Mouse (Mus musculus): ENCODE results near the gene Kcnd3.

The Kcnd3 gene

DNA sequence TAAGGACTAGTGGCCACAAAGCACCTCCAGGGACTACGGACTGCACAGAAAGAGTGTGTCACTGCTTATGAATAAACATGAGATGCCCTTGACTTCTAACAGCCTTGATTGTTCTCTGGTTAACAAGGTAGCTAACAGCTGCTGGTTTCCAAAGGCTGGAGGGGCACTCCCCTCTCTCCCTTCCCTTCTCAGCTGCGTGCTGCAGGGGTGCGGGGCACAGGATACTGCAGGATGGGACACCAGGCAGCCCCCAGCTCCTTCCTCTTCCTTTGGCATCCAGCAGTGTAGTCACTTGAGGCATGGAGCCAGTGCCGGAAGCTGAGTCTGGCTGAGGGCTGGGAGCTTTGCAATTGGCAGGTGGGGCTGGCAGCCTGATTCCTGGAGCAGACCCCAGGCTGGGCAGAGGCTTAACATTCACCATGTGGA is 133.6 kb downstream of the Kcnd3 start:
- no peak for DNase-seq (ENCODE audit: low spot score)

DNA sequence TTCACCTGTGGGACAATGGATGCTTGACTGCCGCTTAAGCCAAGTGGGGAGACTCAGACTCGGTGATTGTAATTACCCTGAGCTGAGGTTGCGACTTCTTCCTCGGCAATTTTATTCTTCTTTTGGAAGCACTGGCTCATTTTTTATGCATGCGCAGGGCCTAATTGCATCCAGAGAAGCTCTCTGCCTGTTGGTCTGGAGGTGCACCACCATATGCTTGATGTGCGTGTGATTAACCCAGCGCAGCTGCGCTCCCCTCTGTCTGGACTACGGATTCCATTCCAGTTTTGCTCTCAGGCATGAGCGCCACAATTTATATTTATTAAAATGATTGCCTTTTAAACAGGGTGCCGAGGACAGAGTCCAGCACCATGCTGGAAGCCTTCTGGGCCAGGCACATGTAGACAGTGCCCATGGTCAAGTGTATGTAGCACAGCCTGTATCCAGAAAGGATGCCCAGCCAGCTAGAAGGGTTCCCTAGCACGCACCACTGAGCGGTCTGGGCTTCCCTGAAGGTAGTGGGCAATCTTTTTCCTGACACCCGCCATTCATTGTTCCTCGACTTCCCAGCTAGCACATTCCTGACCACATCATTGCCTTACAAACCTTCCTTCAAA is 138.0 kb downstream of the Kcnd3 start:
- no peak for DNase-seq (ENCODE audit: low spot score)

DNA sequence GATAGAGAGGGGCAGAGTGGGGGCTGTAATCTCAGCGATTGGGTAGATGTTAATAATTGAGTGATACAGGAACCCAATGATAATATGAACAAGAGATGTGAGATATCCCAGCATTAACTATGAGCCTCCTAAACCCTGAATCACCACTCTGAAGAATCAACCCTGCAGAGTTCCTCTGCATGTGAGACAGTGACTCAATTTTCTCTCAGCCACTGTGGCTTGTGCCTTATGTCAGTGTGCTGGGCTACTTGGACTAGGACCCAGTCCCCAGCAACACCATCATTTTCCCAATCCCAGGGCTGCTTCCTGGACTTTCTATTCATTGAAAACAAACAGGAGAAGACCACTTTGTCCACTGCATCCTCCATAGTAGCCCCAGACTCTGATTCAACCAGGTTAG is 139.6 kb downstream of the Kcnd3 start:
- DNase-seq (ENCODE audit: low spot score), result no peak

DNA sequence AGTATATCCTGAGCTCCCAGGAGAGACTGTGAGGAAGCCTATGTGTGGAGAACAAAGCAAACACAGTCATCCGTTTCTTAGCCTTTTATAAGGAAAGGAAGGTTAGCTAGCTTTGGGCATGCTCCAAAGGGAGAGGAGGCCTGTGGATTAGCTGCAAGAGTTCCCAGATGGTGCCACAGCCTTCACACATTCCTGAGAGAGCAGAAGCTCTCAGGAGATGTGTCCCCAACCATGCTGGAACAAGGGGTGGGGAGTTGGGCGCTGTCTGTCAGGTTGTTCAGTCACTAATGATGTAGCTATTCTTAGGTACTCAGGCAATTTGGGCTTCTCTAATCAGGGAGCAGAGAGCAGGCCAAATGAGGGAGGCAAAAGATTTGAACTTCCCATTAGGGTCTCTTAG is 140.1 kb downstream of the Kcnd3 start:
- DNase-seq (ENCODE audit: low spot score), result no peak

DNA sequence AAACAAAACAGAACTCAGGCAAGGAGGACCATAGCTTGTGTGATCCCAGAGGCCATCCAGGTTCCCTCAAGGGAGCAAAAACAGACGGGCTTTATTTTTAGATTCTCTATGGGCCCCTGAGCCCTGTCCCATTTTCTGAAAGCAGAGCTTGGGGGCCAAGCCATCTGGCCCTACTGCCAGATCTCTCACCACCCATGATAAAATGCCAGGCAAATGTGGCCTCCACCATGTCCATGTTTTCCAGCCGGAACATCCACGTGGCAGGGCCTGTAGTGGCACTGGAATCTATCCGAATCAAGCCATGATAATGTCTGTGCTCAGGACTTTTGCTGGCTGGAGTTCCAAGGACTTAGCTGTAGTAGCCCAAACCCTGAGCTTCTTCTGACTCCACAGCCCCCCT is 148.4 kb downstream of the Kcnd3 start:
- no peak for DNase-seq (ENCODE audit: low spot score)

DNA sequence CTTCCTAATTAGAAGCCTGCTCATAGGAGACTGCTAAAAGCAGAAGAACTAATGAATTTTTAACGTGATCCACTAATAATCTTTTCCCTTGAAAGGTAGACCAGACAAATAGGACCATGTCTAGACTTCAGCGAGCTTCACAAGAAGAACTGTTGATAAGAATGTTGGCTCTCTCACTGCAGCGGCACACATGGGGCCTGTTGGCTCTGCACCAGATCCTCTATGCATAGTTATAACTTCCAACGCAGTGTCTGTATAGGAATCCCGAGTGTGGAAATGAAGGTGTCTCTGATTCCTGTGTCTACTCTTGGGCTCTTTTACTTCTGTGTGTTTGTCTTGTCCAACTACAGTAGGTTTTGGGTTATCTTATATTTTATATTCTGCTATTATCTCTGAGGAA is 150.8 kb downstream of the Kcnd3 start:
- no peak for DNase-seq (ENCODE audit: low spot score)

DNA sequence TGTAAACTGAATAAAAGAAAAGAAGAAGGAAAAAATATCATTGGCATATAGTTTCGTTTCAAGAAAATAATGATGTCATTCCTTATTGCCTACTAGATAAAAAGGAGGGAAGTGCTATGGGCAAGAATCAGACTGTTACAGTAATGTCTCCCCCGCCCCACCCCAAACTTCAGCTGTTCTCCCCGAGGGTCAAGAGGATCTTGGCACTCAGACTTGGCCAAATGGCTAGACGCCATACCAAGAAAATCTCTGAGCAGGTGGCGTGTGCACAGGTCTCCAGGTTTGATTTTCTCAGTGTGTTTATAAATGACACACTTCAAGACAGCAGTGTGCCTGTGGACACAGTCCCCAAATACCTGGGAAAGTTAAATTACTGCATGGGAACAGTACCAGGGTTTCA is 153.6 kb downstream of the Kcnd3 start:
- no peak for DNase-seq (ENCODE audit: low spot score)

DNA sequence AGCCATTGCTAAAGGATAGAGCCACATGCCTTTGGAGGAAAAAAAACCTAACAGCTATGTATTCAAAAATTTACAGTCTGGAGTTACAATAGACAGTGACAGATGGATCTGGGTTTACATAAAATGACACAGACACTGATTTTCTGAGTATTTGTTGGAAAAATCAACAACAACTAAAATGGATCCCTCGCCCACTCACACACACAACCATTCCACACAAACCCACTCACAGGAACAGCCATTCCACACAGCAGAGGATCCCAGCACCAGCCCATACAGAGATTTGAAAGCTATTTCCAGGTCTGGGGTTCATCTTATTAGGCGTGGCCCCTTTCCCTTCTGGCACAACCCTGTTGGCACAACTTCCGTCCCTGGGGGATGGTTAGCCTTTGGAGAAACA is 156.7 kb downstream of the Kcnd3 start:
- DNase-seq (ENCODE audit: low spot score), result no peak

DNA sequence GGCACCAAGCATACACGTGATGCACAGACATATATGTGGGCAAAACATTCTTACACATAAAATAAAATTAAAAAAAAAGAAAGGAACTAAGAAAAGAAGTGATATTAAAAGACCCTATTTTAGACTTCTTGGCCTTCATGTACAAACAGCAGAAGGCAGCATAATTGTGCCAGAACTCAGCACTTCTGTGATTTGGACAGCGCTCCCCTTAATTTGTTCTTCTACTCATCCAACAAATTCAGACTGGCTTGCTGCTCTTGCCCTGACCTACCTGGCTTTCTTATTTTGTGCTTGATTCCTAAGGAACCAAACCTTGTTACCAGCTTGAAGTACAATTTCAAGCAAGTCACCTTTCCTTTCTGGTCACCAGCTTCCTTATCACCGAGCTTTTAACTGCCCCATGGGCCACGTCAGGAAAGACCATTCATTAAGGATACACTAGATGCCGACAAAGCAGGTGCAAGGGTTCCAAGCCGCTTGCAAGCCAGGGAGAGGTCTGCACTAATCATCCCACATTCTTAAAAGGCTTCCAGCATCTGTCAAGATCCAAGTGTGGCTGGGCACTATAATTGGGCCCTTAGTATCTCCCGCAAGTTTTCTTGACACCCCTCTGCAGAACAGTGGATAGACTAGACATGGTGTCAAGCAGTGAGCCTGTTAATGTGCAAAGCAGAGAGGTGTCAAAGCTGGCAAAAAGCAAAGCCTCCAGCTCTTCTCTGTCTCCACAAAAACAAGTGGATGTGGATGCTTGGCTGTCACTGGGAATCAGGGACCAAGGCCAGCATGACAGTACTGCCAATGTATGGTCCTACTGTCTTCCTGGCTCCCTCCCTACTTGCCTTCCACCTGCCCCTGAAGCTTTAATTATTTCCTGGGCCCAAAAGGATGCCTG is 159.6 kb downstream of the Kcnd3 start:
- no peak for DNase-seq (ENCODE audit: low spot score)

DNA sequence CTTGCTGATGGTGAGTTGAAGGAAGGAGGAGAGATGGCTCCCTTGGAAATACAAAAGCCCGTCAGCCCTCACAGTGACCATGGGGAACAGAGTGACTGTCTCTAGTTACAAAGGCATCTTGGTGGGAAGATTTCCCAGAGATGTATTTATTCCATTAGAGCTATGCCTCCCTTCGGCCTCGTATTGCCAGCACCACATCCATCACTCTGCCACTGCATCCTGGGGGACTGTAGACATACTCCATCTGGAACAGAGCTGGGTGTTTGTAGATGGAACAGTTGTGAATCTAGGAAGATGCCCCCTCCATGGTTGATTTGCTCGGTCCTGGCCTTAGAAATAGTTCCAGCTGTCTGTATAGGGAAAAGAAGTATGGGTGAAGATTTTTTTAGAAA is 160.3 kb downstream of the Kcnd3 start:
- no peak for DNase-seq (ENCODE audit: low spot score)

DNA sequence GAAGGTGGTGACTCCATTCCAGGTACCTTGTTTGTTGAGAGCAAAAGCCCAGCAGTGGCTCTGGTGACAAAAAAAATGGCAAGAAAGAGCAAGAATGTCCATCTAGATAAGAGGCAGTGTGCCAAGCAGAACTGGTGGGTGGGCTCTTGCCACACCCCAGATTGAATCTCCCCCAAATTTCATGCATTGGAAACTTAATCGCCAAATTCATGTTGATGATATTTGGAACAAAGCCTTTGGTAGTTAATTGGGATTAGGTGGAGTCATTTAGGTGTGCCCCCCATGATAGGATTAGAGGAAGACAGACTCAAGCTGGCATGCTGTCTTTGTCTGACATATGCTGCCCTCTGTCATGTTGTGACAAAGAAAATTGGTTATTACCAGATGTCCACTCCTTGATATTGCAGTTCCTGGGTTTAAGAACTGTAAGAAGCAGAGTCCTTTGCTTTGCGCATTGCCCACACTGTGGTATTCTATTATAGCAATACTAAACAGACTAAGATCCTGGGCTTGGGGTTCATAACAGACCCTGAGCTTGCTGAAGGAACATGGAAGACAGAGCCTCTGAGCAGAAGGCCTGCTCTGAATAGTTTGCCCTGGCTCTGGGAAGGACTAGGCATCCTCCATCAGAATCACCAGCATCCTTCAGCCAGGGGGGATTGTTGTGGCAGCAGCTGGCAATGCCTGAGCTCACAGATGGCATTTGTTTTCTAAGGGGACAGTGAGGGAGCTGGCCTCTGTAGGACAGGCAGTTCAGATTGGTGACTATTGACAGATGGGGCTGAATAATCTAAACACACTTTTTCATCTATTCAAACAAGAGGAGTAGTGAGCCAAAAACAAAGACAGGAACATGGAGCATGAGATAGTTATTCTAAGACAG is 165.0 kb downstream of the Kcnd3 start:
- no peak for DNase-seq (ENCODE audit: low spot score)

DNA sequence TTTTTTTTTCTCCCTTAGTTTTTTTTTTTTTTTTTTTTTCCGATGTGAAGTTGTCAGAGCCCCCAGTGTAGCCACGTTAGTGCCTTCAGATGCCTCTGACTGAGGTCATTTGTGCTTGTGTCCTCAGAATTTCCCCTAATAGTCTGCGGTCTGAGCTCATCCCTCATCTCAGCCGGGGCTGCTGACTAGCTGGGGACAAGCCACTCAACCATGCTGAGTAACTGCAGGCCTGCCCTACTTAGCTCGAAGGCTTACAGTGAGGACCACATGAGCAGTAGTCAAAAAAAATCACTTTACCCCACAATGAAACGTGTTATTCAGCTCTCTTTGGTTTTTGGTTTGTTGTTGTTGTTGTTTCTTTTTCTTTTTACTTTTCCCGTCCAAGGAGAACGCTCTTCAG is 169.0 kb downstream of the Kcnd3 start:
- no peak for DNase-seq (ENCODE audit: low spot score)

DNA sequence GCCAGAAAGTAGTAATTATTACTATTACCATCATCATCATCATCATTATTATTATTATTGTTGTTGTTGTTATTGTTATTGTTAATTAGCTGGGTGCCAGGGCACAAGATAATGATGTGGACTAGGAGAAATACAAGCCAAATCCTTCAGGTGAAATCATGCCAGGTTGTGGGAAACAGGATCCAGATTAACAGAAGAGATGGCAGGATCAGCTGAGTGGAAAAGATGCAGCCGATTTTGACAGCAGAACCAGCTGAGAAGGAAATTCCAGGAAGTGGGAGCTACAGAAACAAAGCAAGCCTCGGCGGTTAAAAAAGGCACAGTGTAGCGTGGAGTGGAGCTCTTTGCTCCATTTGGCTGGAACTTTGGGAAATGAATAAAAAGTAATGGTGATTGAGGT is 171.0 kb downstream of the Kcnd3 start:
- no peak for DNase-seq (ENCODE audit: low spot score)

DNA sequence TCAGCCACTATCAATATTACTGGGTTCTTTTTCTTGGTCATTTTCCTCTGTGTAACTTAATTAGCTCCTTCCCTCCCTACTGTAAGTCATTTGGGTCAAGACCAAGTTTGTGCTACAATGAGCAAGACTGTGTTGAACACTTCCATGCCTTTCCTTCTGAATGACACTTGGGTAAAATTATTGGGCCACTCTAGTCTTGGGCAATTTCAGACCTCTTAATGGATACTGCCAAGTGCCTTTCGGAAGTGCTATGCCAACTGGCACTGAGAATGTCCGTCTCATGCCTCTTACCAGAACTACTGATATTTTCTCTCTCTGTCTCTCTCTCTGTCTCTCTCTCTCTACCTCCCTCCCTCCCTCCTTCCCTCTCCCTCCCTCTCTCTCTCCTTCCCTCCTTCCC is 173.8 kb downstream of the Kcnd3 start:
- DNase-seq (ENCODE audit: low spot score), result peak; percentile 65

DNA sequence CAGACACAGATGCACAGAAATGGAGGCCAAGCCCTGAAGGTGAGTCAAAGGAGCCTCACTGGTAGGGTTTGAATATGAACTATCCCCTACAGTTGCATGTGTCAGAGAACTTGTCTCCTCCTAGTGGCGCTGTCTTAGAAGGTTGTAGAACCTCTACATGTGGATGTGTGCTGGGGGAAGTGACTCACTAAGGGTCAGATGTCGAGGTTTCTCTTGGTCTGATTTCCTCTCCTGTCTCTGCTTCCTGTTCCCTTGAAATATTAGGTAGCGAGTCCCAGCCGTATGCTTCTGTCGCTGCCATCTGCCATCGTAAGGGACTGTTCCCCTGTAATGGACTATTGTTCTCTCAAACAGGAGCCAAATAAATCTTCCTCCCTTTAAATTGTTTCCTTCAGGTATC is 175.1 kb downstream of the Kcnd3 start:
- DNase-seq (ENCODE audit: low spot score), result no peak

DNA sequence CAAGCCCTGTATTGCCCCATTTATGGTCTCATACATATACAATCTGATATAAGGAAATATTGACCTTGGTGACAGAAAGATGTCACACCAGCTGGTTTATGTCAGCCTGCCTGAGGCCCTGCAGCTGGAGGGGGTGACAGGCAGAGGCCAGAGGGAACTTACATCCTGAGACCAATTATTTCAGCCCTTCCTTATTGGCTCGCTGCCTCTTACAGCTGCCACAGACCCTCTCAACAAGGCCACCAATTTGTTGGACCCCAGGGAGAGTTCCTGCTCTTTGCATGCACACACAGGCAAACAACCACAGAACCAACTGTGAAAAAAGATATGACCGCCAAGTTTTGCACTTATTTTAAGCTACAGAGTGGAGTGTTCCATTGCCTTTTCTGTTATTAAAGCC is 180.2 kb downstream of the Kcnd3 start:
- no peak for DNase-seq (ENCODE audit: low spot score)

DNA sequence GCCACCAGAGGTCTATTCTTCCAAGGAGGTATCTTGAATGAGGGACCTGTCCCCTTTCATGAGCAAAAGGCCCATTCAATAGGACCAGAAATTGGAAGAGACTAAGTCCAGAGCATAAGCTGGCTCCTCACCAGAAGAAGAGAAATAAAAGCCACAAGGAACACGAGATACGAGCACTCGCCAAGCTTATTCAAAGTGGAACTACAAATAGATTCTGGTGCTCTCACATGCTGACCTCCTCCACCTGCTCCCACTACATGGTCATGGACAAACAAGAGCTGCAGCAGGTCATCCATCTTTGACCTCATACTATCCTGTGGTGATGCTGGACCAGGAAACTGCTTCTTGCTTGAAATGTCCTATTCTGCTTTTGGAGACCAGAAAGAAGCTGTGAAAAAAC is 180.9 kb downstream of the Kcnd3 start:
- no peak for DNase-seq (ENCODE audit: low spot score)

DNA sequence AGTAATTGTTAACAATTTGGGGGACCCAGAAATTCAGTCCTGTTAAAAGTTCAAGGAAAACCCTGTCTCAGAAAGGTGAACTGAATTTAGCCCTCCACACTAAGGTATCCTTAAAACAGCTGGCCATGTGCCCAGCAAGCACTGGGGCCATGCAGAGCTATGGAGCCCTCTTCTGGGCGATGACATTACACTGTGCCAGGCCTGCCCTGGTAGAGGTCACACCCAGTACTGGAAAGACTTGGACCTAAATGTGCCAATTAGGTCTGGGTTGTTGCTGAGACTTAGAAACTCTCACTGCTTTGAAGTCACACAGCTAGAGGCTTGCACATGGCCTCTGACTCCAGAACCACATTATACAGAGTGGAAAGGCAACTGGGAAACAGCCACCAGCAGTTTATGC is 190.1 kb downstream of the Kcnd3 start:
- DNase-seq (ENCODE audit: low spot score), result peak; percentile 31

DNA sequence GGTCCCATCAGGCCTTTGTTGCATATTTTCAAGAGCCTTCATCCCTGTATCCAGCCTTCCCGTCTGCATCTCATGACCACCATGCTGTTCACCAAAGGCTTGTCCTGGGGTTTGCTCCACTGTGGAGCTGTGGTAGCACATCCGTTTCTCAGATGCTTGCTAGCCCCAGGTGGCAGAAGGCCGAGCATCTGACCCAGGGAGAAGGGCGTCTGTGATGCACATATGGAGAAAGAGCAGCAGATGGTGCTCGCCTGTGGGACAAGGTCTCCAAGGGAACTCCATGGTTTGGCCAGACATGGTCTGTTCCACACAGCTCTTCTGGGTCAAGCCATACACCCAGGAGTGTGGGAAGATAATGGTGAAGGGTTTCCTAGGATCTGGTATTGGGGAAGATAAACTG is 191.4 kb downstream of the Kcnd3 start:
- DNase-seq (ENCODE audit: low spot score), result no peak

DNA sequence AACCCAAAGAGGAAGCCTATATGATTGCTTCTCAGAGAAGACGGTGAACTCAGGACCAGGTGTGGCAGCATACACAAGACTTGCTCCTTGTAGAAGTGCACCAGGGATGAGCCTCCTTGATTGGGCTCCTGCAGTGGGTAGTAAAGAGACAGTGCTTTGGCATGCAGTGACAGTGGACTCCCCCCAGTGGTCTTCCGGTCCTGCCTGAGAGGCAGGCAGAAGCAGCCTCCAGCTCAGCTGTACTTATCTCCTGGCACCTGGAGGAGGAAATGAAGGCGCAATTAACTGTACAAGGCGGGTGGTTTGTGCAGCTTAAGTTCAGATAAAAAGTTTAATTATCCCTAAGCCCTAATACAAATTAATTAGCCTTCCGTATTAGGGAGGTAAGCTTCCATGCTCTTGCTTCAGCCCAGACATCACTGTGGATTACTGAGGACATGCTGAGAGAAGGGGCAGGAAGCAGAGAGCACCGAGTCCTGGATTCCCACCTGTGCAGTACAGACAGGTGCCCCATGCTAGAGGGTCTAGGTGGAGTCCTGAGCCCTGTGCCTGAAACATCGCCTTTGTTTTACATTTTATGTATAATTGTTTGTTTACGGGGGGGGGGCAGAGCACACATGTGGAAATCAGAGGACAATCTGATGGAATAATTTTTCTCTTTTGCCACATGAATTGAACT is 196.9 kb downstream of the Kcnd3 start:
- no peak for DNase-seq (ENCODE audit: low spot score)

DNA sequence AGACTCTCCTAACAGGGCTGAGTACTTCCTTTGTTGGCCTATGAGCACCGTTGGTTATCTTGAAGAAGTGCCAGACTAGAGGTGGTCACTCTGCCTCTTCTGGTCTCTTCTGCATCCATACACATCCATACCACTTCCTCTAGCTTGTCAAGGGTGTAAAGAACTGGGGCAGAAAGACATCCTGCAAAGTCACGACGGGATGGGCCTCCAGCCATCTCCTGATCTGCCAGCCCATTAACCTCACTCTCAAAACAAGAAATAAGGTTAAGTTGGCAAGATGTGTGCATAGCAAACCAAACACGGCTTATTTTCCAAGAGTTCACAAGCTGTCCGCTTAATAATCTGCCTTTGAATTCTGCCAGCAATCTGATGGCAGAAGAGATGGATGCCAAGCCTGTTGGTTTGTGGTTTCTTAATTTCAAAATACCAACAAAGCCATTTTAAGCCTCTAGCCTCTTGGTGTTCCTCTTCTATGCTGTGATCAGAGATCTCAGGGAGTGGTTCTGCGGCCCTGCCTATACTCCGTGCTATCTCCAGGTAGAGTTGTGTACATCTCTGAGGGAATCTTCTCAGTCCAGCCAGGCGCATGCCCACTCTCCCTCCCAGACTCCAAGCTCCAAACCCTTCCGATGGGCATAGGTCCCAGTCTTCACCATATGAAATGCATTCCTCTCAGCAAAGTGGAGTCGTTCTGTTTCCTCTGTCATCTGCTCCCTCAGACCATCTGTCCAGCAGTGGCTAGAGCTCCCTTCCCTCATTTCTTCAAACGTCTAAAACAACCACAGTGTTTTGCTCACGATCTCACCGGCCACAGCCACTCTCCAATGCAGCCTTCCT is 201.6 kb downstream of the Kcnd3 start:
- DNase-seq (ENCODE audit: low spot score), result no peak

Measured in lung, postnatal 25 days (tissue).